8 mouse cellular contexts compared by ENCODE assay signal in genomic region chr17:70737424-70737823, GRCm38 (mm10).
A peak's percentile ranks its signal among the peaks of the same experiment; 100 is the strongest.
DNase-seq lines count a peak whose midpoint lies in the region; ATAC-seq and TF ChIP-seq lines count a peak whose summit lies in the region.

No protein-coding gene starts in this region.

- peak overlapping the region; percentile 39 for H3K4me3 ChIP-seq in forebrain, embryonic 10.5 days
- peak overlapping the region in 1 of 2 experiments; percentile 30; a peak in 2 of 4 replicates for H3K4me3 ChIP-seq in heart, embryonic 14.5 days (ENCODE audit: control insufficient read depth in 1 of 2, insufficient read depth in 1 of 2, low read depth in 1 of 2, low read length in 2 of 2)
- peak overlapping the region; percentile 13; the same call in 1 of the 2 replicates for H3K4me3 ChIP-seq in kidney, postnatal 0 days (replicated peaks; ENCODE audit: low read depth, low read length)
- H3K4me3 ChIP-seq in liver, embryonic 13.5 days (replicated peaks) = no peak overlapping the region
- peak overlapping the region; percentile 16; the same call in 1 of the 2 replicates for H3K4me3 ChIP-seq in neural tube, embryonic 11.5 days (ENCODE audit: low read depth, low read length)

- H3K27ac ChIP-seq in forebrain, embryonic 10.5 days = peak overlapping the region; percentile 86
- peak overlapping the region; percentile 65 to 73 for H3K27ac ChIP-seq in heart, embryonic 14.5 days (replicated peaks in 1 of 2; ENCODE audit: control insufficient read depth in 1 of 2, insufficient read depth in 1 of 2, low read depth in 2 of 2, low read length in 2 of 2)
- peak overlapping the region; percentile 80 for H3K27ac ChIP-seq in kidney, postnatal 0 days
- no peak overlapping the region for H3K27ac ChIP-seq in liver, embryonic 13.5 days
- no peak overlapping the region for H3K27ac ChIP-seq in neural tube, embryonic 11.5 days (ENCODE audit: low read depth, low read length)

- H3K36me3 ChIP-seq in forebrain, embryonic 10.5 days (replicated peaks) = no peaks in the 10 kb centered on the region
- no peaks in the 10 kb centered on the region for H3K36me3 ChIP-seq in heart, embryonic 14.5 days (ENCODE audit: control insufficient read depth, insufficient read depth, low read length)
- H3K36me3 ChIP-seq in kidney, postnatal 0 days (ENCODE audit: insufficient read depth, low read length) = no peaks in the 10 kb centered on the region
- no peaks in the 10 kb centered on the region for H3K36me3 ChIP-seq in liver, embryonic 13.5 days
- no peaks in the 10 kb centered on the region for H3K36me3 ChIP-seq in neural tube, embryonic 11.5 days (ENCODE audit: control insufficient read depth, insufficient read depth, low read length)

- peak; percentile 47 for DNase-seq in 416B (ENCODE audit: low read depth)
- peak; percentile 71 for DNase-seq in adrenal gland, adult 8-10 months
- DNase-seq in forebrain, embryonic 10.5 days (ENCODE audit: extremely low spot score, low spot score) = peak; percentile 49
- DNase-seq in kidney, postnatal 0 days (ENCODE audit: low spot score) = peak; percentile 92
- DNase-seq in liver, embryonic 13.5 days = no peak
- DNase-seq in neural tube, embryonic 11.5 days (ENCODE audit: low spot score) = peak; percentile 71
- DNase-seq in c-Kit-positive CD71-positive TER-119-positive erythroid progenitor cells, embryonic 14.5 days (ENCODE audit: low spot score) = no peak

- ATAC-seq in heart, embryonic 14.5 days (ENCODE audit: insufficient number of reproducible peaks, insufficient read depth, low FRiP score, low read depth) = peak; percentile 60; the same call in 1 of the 2 replicates
- ATAC-seq in kidney, postnatal 0 days (replicated peaks; ENCODE audit: low FRiP score, low read depth) = no peak
- 0 out of 2 replicates have a peak, but pooled peaks have one; percentile 41 for ATAC-seq in liver, embryonic 13.5 days (ENCODE audit: low read depth)
- ATAC-seq in neural tube, embryonic 11.5 days (ENCODE audit: insufficient read depth, low FRiP score, low TSS enrichment) = peak; percentile 60

- H3K9me3 ChIP-seq in forebrain, embryonic 10.5 days = no peaks in the 10 kb centered on the region; the same call in 1 of the 2 replicates
- no peaks in the 10 kb centered on the region for H3K9me3 ChIP-seq in heart, embryonic 14.5 days (ENCODE audit: control insufficient read depth, low read length)
- no peaks in the 10 kb centered on the region for H3K9me3 ChIP-seq in kidney, postnatal 0 days (replicated peaks; ENCODE audit: low read length)
- no peaks in the 10 kb centered on the region for H3K9me3 ChIP-seq in liver, embryonic 13.5 days (replicated peaks)
- H3K9me3 ChIP-seq in neural tube, embryonic 11.5 days (ENCODE audit: control insufficient read depth, low read length) = no peaks in the 10 kb centered on the region

- H3K4me2 ChIP-seq in heart, embryonic 14.5 days (ENCODE audit: low read length) = peak overlapping the region; percentile 72
- H3K4me2 ChIP-seq in kidney, postnatal 0 days (ENCODE audit: low read length) = peak overlapping the region; percentile 53
- peak overlapping the region; percentile 41 for H3K4me2 ChIP-seq in liver, embryonic 13.5 days
- peak overlapping the region; percentile 40 for H3K4me2 ChIP-seq in neural tube, embryonic 11.5 days (ENCODE audit: low read depth)

- peak overlapping the region; percentile 47 for H3K9ac ChIP-seq in heart, embryonic 14.5 days (ENCODE audit: low read length)
- H3K9ac ChIP-seq in kidney, postnatal 0 days (ENCODE audit: low read depth, low read length) = no peak overlapping the region
- no peak overlapping the region for H3K9ac ChIP-seq in liver, embryonic 13.5 days
- peak overlapping the region; percentile 22 for H3K9ac ChIP-seq in neural tube, embryonic 11.5 days (ENCODE audit: low read length)

- 4% methylated on average over 6 of the region's 6 CpGs for WGBS in forebrain, embryonic 10.5 days
- WGBS in heart, embryonic 14.5 days = 2% methylated on average over 6 of the region's 6 CpGs
- WGBS in kidney, postnatal 0 days = 2% methylated on average over 6 of the region's 6 CpGs
- 7% methylated on average over 6 of the region's 6 CpGs for WGBS in liver, embryonic 13.5 days (ENCODE audit: insufficient replicate concordance)
- WGBS in neural tube, embryonic 11.5 days = 2% methylated on average over 6 of the region's 6 CpGs

- peak; percentile 78 for TF ChIP-seq CTCF in kidney, postnatal 0 days (IDR thresholded peaks at IDR 0.05; ENCODE audit: low read depth)

- H3K27me3 ChIP-seq in forebrain, embryonic 10.5 days (ENCODE audit: poor library complexity, severe bottlenecking) = no peaks in the 10 kb centered on the region
- no peaks in the 10 kb centered on the region for H3K27me3 ChIP-seq in heart, embryonic 14.5 days (ENCODE audit: control insufficient read depth, insufficient read depth, low read length)
- no peaks in the 10 kb centered on the region for H3K27me3 ChIP-seq in kidney, postnatal 0 days (ENCODE audit: insufficient read depth, low read length)
- no peaks in the 10 kb centered on the region for H3K27me3 ChIP-seq in liver, embryonic 13.5 days
- H3K27me3 ChIP-seq in neural tube, embryonic 11.5 days (ENCODE audit: control insufficient read depth, insufficient read depth, low read length) = no peaks in the 10 kb centered on the region

- H3K4me1 ChIP-seq in forebrain, embryonic 10.5 days = peaks cover 23% of the 10 kb centered on the region
- peaks cover 8 to 16% of the 10 kb centered on the region in 2 experiments for H3K4me1 ChIP-seq in heart, embryonic 14.5 days (ENCODE audit: control insufficient read depth in 2 of 2, insufficient read depth in 2 of 2, low read length in 2 of 2)
- no peaks in the 10 kb centered on the region; the same call in 1 of the 2 replicates for H3K4me1 ChIP-seq in kidney, postnatal 0 days (replicated peaks; ENCODE audit: insufficient read depth, low read length)
- peaks cover 5% of the 10 kb centered on the region for H3K4me1 ChIP-seq in liver, embryonic 13.5 days (replicated peaks)
- peaks cover 7% of the 10 kb centered on the region; the same call in 1 of the 2 replicates for H3K4me1 ChIP-seq in neural tube, embryonic 11.5 days (ENCODE audit: control insufficient read depth, insufficient read depth, low read length)

Comparison
In these comparisons a context has a peak if more than half of its experiments do, and no peak if none do; other contexts are left out.
1. DNase-seq: peak in 416B (single experiment), adrenal gland, adult 8-10 months (single experiment), forebrain, embryonic 10.5 days (single experiment), kidney, postnatal 0 days (single experiment) and neural tube, embryonic 11.5 days (single experiment); none in liver, embryonic 13.5 days (single experiment) and c-Kit-positive CD71-positive TER-119-positive erythroid progenitor cells, embryonic 14.5 days (single experiment).
2. H3K27ac ChIP-seq: peak in forebrain, embryonic 10.5 days (single experiment), heart, embryonic 14.5 days (2 of 2) and kidney, postnatal 0 days (single experiment); none in liver, embryonic 13.5 days (single experiment) and neural tube, embryonic 11.5 days (single experiment).
3. H3K9ac ChIP-seq: peak in heart, embryonic 14.5 days (single experiment) and neural tube, embryonic 11.5 days (single experiment); none in kidney, postnatal 0 days (single experiment) and liver, embryonic 13.5 days (single experiment).
4. Peak in every context shown above with its lines, with median percentiles within 50 percentile points of each other: H3K4me2 ChIP-seq.